Mouse (Mus musculus) midbrain, postnatal 0 days (tissue): ENCODE measurements at regions not wholly inside any gene's neighbourhood (a gene's known extent, or its start where the extent isn't known, plus 50 kb on each side); places are given as distances from the start of the nearest gene placed in this dataset.

ENCODE experiments used
- ATAC-seq: fragments of 200-750 bp; cut with Nextera tagmentation; 2 replicates; pipeline ENCODE4 v1.8.0; 2017; ENCODE audit warnings: moderate number of reproducible peaks, mild to moderate bottlenecking, moderate TSS enrichment, moderate library complexity; ENCODE audit not compliant: low FRiP score
- DNase-seq: peaks from one replicate; pipeline ENCODE4 v3.0.0-alpha.2; 2015; ENCODE audit warnings: low spot score
- H3K27ac ChIP-seq: fragments of 300-500 bp; sonication (generic); 2 replicates; pipeline ENCODE4 v1.5.1; 2014; ENCODE audit warnings: low read depth, mild to moderate bottlenecking, low read length, mixed read lengths
- H3K27me3 ChIP-seq: fragments of 300-500 bp; sonication (generic); 2 replicates; pipeline ENCODE4 v1.6.1; 2014; ENCODE audit warnings: low read length, control low read depth, mixed read lengths; ENCODE audit not compliant: insufficient read depth
- H3K36me3 ChIP-seq: fragments of 300-500 bp; sonication (generic); 2 replicates; pipeline ENCODE4 v1.6.1; 2014; ENCODE audit warnings: low read length, control low read depth, mixed read lengths; ENCODE audit not compliant: insufficient read depth
- H3K4me1 ChIP-seq: fragments of 300-500 bp; sonication (generic); 2 replicates; pipeline ENCODE4 v1.6.1; 2014; ENCODE audit warnings: mild to moderate bottlenecking, control low read depth, antibody characterized with exemption, low read length, mixed read lengths; ENCODE audit not compliant: insufficient read depth
- H3K4me2 ChIP-seq: fragments of 300-500 bp; sonication (generic); 2 replicates; pipeline ENCODE4 v1.6.1; 2014; ENCODE audit warnings: low read depth, mild to moderate bottlenecking, low read length, mixed read lengths; ENCODE audit not compliant: poor library complexity, severe bottlenecking
- H3K4me3 ChIP-seq: fragments of 300-500 bp; sonication (generic); 2 replicates; pipeline ENCODE4 v1.5.1; 2014; ENCODE audit warnings: low read depth, mild to moderate bottlenecking, low read length, moderate library complexity
- H3K9ac ChIP-seq: fragments of 300-500 bp; sonication (generic); replicated peaks from 2 replicates; pipeline ENCODE4 v1.6.1; 2014; ENCODE audit warnings: mild to moderate bottlenecking, low read length, moderate library complexity, mixed read lengths; ENCODE audit not compliant: poor library complexity, severe bottlenecking
- H3K9me3 ChIP-seq: fragments of 300-500 bp; sonication (generic); 2 replicates; pipeline ENCODE4 v1.6.1; 2016; ENCODE audit warnings: low read length, control low read depth
- CTCF ChIP-seq: IDR thresholded peaks from 2 replicates; pipeline ENCODE4 v1.5.1; 2016; ENCODE audit warnings: antibody characterized with exemption, mild to moderate bottlenecking
- WGBS: fragments of 180-500 bp; shearing (Covaris S2); extraction: QIAGEN DNeasy Blood & Tissue Kit; methylation state at CpG from one replicate; pipeline ENCODE4 v1.1.7; 2014; 5-methylcytosine and 5-hydroxymethylcytosine counted together

DNA sequence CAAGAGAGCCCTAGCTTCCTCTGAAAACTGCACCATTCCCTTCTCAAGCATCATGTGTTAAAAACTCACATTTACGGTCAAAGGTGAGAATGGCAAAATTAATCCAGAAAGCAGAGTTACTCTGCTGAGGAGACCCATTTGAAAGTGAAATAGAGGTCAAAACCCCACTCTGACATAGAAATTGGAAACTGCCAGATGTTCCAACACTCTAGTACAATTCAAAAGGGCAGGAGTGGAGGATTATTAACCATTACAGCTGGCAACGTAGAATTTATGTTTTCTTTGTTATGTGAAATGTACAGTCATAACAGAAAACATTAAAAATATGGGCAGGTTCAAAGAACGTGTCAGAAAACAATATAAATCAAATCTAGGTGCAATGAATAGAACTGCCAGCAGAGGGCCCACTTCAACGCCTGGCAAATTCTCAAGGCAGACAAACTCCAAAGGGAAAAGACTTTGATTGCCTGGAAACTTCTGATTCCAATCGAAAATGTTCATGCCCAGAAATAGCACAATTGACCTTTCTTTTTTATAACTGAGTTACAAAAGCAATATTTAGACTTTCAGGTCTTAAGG is 54.2 kb upstream of the Rfpl4b start:
- DNase-seq = peak; percentile 47

DNA sequence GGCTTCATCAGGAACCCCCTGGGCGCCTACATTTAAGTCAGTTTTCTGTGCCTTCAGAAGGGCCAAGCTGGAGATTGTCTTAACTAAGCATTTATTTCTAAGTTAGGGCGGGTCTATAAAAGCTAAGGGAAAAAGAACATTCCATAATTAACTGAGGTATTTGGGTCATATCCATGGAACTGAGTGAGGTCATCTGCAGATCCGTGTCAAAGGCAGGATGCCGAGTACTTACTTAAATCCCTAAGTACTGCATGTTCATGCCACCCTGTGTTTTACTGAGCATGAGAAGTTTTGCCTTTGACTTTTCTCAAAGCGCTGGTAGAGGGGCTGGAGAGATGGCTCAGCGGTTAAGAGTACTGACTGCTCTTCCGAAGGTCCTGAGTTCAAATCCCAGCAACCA is 57.7 kb upstream of the Rfpl4b start:
- Histone ChIP-seq H3K4me2 (no peak overlapping the region), H3K36me3 (no peaks in the 10 kb centered on the region)
- TF ChIP-seq CTCF = no peak

More for the DNA sequence above, 54.2 kb upstream of the Rfpl4b start:
- no peaks in the 10 kb centered on the region for H3K27me3 ChIP-seq
- no peak overlapping the region for H3K27ac ChIP-seq
- no peaks in the 10 kb centered on the region for H3K9me3 ChIP-seq
- H3K4me2 ChIP-seq = no peak overlapping the region
- TF ChIP-seq CTCF = peak; percentile 83
- H3K4me1 ChIP-seq = no peaks in the 10 kb centered on the region
- no peak overlapping the region for H3K4me3 ChIP-seq
- 22% methylated on average over 5 of the region's 5 CpGs for WGBS
- no peak overlapping the region for H3K9ac ChIP-seq
- no peaks in the 10 kb centered on the region for H3K36me3 ChIP-seq
- no peak for ATAC-seq

DNA sequence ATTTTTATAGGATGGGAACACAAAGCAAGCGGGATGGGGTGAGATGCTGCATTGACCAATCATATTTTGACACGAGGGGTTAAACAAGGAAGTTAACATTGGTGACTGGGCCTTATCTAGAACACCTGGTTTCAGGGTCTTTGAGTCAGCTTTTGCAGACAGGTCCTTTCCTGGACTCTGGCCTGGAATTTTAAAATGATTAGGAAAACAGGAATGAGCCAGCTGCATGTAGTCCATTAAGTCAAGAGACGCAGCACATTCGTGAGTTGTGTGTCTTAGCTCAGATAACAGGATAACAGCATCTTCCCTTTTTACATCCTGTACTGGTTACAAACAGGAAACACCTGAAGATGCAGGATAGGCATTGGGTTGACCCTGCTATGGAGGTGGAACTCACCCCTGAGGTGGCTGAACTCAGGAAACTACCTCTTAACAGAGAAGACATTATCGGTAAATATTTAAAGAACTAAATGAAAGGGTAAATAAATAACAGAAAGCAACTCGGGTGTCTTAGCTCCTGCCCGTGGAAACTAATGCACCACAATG is 59.1 kb upstream of the Rfpl4b start:
- Histone ChIP-seq H3K36me3 (no peaks in the 10 kb centered on the region), H3K4me3 (no peak overlapping the region), H3K4me1 (no peaks in the 10 kb centered on the region), H3K9me3 (no peaks in the 10 kb centered on the region), H3K27ac (no peak overlapping the region), H3K9ac (no peak overlapping the region), H3K27me3 (no peaks in the 10 kb centered on the region), H3K4me2 (no peak overlapping the region)
- TF ChIP-seq CTCF = no peak
- no peak for DNase-seq
- no peak for ATAC-seq
- WGBS = 86% methylated on average over 7 of the region's 7 CpGs

More for the DNA sequence above, 57.7 kb upstream of the Rfpl4b start:
- Histone ChIP-seq H3K4me1 (no peaks in the 10 kb centered on the region), H3K4me3 (no peak overlapping the region), H3K9me3 (no peaks in the 10 kb centered on the region), H3K9ac (no peak overlapping the region), H3K27ac (no peak overlapping the region), H3K27me3 (no peaks in the 10 kb centered on the region)
- 92% methylated on average over 7 of the region's 7 CpGs for WGBS
- no peak for DNase-seq
- ATAC-seq = no peak

DNA sequence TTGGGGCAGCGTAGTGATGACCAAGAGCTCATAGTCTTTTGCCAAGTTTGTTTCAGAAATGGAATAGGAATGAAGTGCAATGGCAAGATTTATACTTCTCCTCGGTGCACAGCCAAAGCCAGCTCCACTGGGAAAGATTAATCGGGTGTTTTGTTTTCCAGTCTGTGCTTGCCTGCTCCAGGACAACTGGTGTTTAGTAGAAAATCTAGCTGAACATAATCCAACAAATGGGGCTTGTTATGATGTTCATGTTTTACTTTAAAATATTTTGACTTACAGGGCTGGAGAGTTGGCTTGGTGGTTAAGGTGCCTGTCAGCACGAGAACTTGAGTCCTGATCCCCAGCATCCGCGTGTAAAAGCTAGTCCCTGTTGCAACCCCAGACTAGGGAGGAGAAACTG is 60.6 kb upstream of the Rfpl4b start:
- H3K9ac ChIP-seq = no peak overlapping the region
- H3K4me3 ChIP-seq = no peak overlapping the region
- H3K4me1 ChIP-seq = no peaks in the 10 kb centered on the region
- no peaks in the 10 kb centered on the region for H3K27me3 ChIP-seq
- no peak overlapping the region for H3K4me2 ChIP-seq
- no peak overlapping the region for H3K27ac ChIP-seq
- no peaks in the 10 kb centered on the region for H3K36me3 ChIP-seq
- 88% methylated on average over 6 of the region's 6 CpGs for WGBS
- DNase-seq (no peak), ATAC-seq (no peak)
- no peak for TF ChIP-seq CTCF
- no peaks in the 10 kb centered on the region for H3K9me3 ChIP-seq

DNA sequence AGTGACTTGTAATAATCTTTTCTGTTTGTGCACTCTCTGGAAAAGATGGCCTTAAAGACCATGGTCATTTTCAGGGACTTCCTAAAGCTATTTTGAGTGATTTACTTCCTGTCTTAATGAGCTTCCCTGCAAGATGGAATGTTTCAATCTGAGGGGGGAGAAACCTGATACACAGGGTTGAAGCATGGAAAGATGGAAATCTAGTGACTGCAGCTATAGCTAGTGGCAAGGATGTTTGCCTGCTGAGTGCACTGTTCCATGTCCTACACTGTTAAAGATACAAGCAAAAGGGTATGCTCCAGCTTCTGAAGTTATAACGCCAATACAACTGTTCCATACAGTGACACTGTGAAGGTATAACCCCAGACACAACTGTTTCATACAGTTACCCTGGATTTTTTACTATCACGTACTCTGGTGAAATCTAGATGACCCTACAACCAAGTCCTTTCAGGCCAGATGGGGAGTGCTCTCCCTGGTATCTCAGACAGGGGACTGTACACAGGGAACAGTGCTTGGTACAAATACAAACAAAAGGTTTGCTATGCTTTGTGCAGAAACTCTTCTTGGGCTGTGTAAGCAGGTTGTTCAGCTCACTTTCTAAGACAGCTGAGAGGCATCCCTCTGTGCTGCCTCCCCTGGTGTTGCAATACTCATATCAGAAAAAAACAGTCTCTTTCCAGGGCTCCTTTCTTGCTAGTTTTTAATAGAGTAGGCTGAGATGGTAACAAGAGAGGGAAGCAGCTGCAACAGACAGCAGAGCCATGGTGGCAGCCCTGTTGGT is 62.4 kb upstream of the Rfpl4b start:
- 90% methylated on average over 2 of the region's 2 CpGs for WGBS

DNA sequence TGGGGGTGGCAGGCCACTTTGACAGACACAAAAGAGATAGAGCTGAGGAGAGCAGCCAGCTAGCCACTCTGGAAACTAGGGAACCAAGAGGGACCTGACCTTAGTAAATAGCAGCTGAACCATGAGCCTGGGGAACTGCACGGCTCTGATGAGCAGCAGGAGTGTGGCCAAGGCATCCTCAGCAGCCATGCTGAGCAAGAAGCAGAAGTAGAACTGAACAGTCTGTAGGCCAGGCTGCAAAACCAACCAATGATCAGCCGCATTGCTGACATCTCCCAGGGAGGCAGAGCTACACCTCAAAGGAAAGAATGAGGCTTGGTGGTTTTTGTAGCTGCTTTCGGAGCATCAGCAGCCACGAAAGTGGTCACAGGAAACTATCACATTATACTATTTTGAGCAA is 63.1 kb upstream of the Rfpl4b start:
- no peaks in the 10 kb centered on the region for H3K4me1 ChIP-seq
- DNase-seq (no peak), ATAC-seq (no peak)
- no peak for TF ChIP-seq CTCF
- H3K9ac ChIP-seq = no peak overlapping the region
- H3K4me2 ChIP-seq = no peak overlapping the region
- H3K27ac ChIP-seq = no peak overlapping the region
- no peak overlapping the region for H3K4me3 ChIP-seq
- WGBS = 77% methylated on average over 4 of the region's 4 CpGs
- H3K36me3 ChIP-seq = no peaks in the 10 kb centered on the region
- no peaks in the 10 kb centered on the region for H3K27me3 ChIP-seq
- H3K9me3 ChIP-seq = no peaks in the 10 kb centered on the region

More for the DNA sequence above, 62.4 kb upstream of the Rfpl4b start:
- DNase-seq (no peak), ATAC-seq (no peak)
- H3K27ac ChIP-seq = no peak overlapping the region
- no peaks in the 10 kb centered on the region for H3K27me3 ChIP-seq
- H3K9ac ChIP-seq = no peak overlapping the region
- H3K4me3 ChIP-seq = no peak overlapping the region
- no peaks in the 10 kb centered on the region for H3K9me3 ChIP-seq
- no peaks in the 10 kb centered on the region for H3K4me1 ChIP-seq
- no peak for TF ChIP-seq CTCF
- H3K36me3 ChIP-seq = no peaks in the 10 kb centered on the region
- no peak overlapping the region for H3K4me2 ChIP-seq
